Mouse (Mus musculus) ES-E14 (cell line): ENCODE results near the gene Fdx1l.

Source experiments
- HCFC1 ChIP-seq: IDR thresholded peaks from 2 replicates; pipeline ENCODE4 v1.6.1; 2012; ENCODE audit warnings: low read length, inconsistent platforms, borderline replicate concordance; ENCODE audit not compliant: insufficient read depth
- ZC3H11A ChIP-seq: IDR thresholded peaks from 2 replicates; pipeline ENCODE4 v1.6.1; 2012; ENCODE audit warnings: low read depth, mild to moderate bottlenecking, inconsistent platforms, low read length, borderline replicate concordance

- no peak for TF ChIP-seq HCFC1
- TF ChIP-seq ZC3H11A: no peak
Observed at GRCm38 (mm10) chr9:21090537-21090936, 17.1 kb upstream of the Fdx1l start.
